In the genomic region with DNA sequence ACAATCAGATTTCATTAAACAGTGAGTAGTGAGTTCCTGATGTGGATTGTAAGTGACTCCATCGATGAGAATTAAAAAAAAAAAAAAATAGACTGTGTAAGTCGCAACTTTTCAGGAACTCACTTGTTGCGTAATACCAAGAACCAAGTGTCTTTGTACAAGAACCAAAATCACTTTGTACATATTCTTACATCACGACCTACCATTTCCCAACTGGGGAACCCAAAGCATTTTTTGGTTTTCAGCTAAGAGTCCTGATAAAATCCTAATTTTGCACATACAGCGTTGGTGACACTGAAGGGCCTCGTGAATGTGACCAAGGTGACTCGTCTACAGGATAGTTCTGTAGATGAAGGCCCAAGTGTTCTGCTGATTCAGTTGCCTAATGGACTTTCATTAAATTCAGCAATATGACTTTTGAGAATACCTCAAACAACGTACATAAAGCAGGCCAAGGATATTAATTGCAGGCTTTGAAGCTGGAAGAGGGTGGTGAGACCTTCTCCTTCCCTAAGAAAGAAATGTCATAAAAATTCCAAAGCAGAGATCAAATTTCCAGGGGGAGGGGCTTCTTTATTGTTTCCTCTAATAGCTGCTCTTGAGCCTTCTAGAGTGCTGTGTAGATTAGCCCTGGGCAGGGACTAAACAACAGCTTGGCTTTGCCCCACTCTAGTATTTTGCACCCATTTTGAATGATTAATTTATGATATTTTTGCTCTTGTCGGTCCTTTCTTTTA, we compare ENCODE assay signal across 8 mouse cellular contexts.
DNase-seq lines count a peak whose midpoint lies in the region; ATAC-seq and TF ChIP-seq lines count a peak whose summit lies in the region.

No protein-coding gene starts in this region.

- H3K4me2 ChIP-seq in intestine, embryonic 14.5 days (ENCODE audit: low read length): no peak overlapping the region
- no peak overlapping the region for H3K4me2 ChIP-seq in intestine, postnatal 0 days (replicated peaks; ENCODE audit: low read depth)
- no peak overlapping the region for H3K4me2 ChIP-seq in neural tube, embryonic 15.5 days
- H3K4me2 ChIP-seq in midbrain, postnatal 0 days (ENCODE audit: low read depth, low read length, poor library complexity, severe bottlenecking): no peak overlapping the region

- no peak overlapping the region for H3K9ac ChIP-seq in intestine, embryonic 14.5 days (ENCODE audit: low read length)
- no peak overlapping the region for H3K9ac ChIP-seq in intestine, postnatal 0 days (ENCODE audit: low read depth, low read length)
- no peak overlapping the region for H3K9ac ChIP-seq in neural tube, embryonic 15.5 days (replicated peaks)
- no peak overlapping the region for H3K9ac ChIP-seq in midbrain, postnatal 0 days (replicated peaks; ENCODE audit: low read length, poor library complexity, severe bottlenecking)

- TF ChIP-seq POLR2A in embryonic fibroblast, embryonic 13.5 days (IDR thresholded peaks at IDR 0.05; ENCODE audit: low read depth, low read length): no peak

- peaks cover 37% of the 10 kb centered on the region for H3K4me1 ChIP-seq in intestine, embryonic 14.5 days (replicated peaks; ENCODE audit: control insufficient read depth, insufficient read depth, low read length)
- 0 out of 2 replicates have a peak, but pooled peaks cover 3% of the 10 kb centered on the region for H3K4me1 ChIP-seq in intestine, postnatal 0 days (replicated peaks; ENCODE audit: control insufficient read depth, insufficient read depth, low read length)
- H3K4me1 ChIP-seq in embryonic fibroblast, embryonic 13.5 days (ENCODE audit: control insufficient read depth, insufficient read depth, low read length): no peaks in the 10 kb centered on the region; the same call in 1 of the 2 replicates
- peaks cover 18% of the 10 kb centered on the region for H3K4me1 ChIP-seq in neural tube, embryonic 15.5 days
- no peaks in the 10 kb centered on the region for H3K4me1 ChIP-seq in midbrain, postnatal 0 days (ENCODE audit: insufficient read depth, low read length)

- no peak for TF ChIP-seq CTCF in intestine, postnatal 0 days (IDR thresholded peaks at IDR 0.05; ENCODE audit: low read depth)
- TF ChIP-seq CTCF in embryonic fibroblast, embryonic 13.5 days (IDR thresholded peaks at IDR 0.05; ENCODE audit: borderline replicate concordance, insufficient read depth, low read length): no peak
- TF ChIP-seq CTCF in midbrain, postnatal 0 days (IDR thresholded peaks at IDR 0.05): no peak

- WGBS in intestine, embryonic 14.5 days: 76% methylated on average over 9 of the region's 9 CpGs
- WGBS in intestine, postnatal 0 days: 69% methylated on average over 9 of the region's 9 CpGs
- 73% methylated on average over 9 of the region's 9 CpGs for WGBS in neural tube, embryonic 15.5 days
- WGBS in midbrain, postnatal 0 days: 87% methylated on average over 9 of the region's 9 CpGs

- peak; percentile 51 for DNase-seq in intestine, embryonic 14.5 days (ENCODE audit: low spot score)
- peak; percentile 36 for DNase-seq in R1 (ENCODE audit: low read depth, low spot score)
- DNase-seq in lung, postnatal 25 days (ENCODE audit: low spot score): peak; percentile 73
- no peak for DNase-seq in urinary bladder, postnatal 10 days (ENCODE audit: low spot score)
- no peak for DNase-seq in midbrain, postnatal 0 days (ENCODE audit: low spot score)

- peak overlapping the region; percentile 33; the same call in 1 of the 2 replicates for H3K27ac ChIP-seq in intestine, embryonic 14.5 days (ENCODE audit: low read depth)
- H3K27ac ChIP-seq in intestine, postnatal 0 days (ENCODE audit: low read depth, low read length): no peak overlapping the region
- H3K27ac ChIP-seq in embryonic fibroblast, embryonic 13.5 days (ENCODE audit: insufficient read depth, low read length): peak overlapping the region; percentile 75
- H3K27ac ChIP-seq in neural tube, embryonic 15.5 days (replicated peaks): no peak overlapping the region
- H3K27ac ChIP-seq in midbrain, postnatal 0 days (ENCODE audit: low read depth, low read length): no peak overlapping the region

- H3K9me3 ChIP-seq in intestine, embryonic 14.5 days (ENCODE audit: control insufficient read depth, low read length): no peaks in the 10 kb centered on the region
- H3K9me3 ChIP-seq in intestine, postnatal 0 days (ENCODE audit: control insufficient read depth): no peaks in the 10 kb centered on the region
- no peaks in the 10 kb centered on the region for H3K9me3 ChIP-seq in neural tube, embryonic 15.5 days (replicated peaks)
- H3K9me3 ChIP-seq in midbrain, postnatal 0 days (ENCODE audit: low read length): no peaks in the 10 kb centered on the region

- H3K27me3 ChIP-seq in intestine, embryonic 14.5 days (replicated peaks; ENCODE audit: control insufficient read depth, insufficient read depth, low read length): no peaks in the 10 kb centered on the region
- no peaks in the 10 kb centered on the region for H3K27me3 ChIP-seq in intestine, postnatal 0 days (replicated peaks; ENCODE audit: control insufficient read depth, insufficient read depth, low read length)
- no peaks in the 10 kb centered on the region for H3K27me3 ChIP-seq in neural tube, embryonic 15.5 days (replicated peaks)
- no peaks in the 10 kb centered on the region for H3K27me3 ChIP-seq in midbrain, postnatal 0 days (ENCODE audit: insufficient read depth, low read length)

- no peak for ATAC-seq in intestine, embryonic 14.5 days (replicated peaks; ENCODE audit: low FRiP score, low TSS enrichment, low read depth)
- ATAC-seq in intestine, postnatal 0 days: no peak
- ATAC-seq in neural tube, embryonic 15.5 days (ENCODE audit: low FRiP score): no peak
- no peak for ATAC-seq in midbrain, postnatal 0 days (ENCODE audit: low FRiP score)

- H3K4me3 ChIP-seq in intestine, embryonic 14.5 days (ENCODE audit: low read depth, low read length): no peak overlapping the region
- H3K4me3 ChIP-seq in intestine, postnatal 0 days (ENCODE audit: low read depth, low read length): no peak overlapping the region
- no peak overlapping the region for H3K4me3 ChIP-seq in embryonic fibroblast, embryonic 13.5 days (ENCODE audit: insufficient read depth, low read length)
- no peak overlapping the region for H3K4me3 ChIP-seq in neural tube, embryonic 15.5 days (replicated peaks)
- H3K4me3 ChIP-seq in midbrain, postnatal 0 days (ENCODE audit: low read depth, low read length): no peak overlapping the region

- H3K36me3 ChIP-seq in intestine, embryonic 14.5 days (ENCODE audit: control insufficient read depth, insufficient read depth, low read length): no peaks in the 10 kb centered on the region
- H3K36me3 ChIP-seq in intestine, postnatal 0 days (ENCODE audit: control insufficient read depth, insufficient read depth): no peaks in the 10 kb centered on the region
- H3K36me3 ChIP-seq in neural tube, embryonic 15.5 days: no peaks in the 10 kb centered on the region
- no peaks in the 10 kb centered on the region for H3K36me3 ChIP-seq in midbrain, postnatal 0 days (ENCODE audit: insufficient read depth, low read length)

Comparison
In these comparisons a context has a peak if more than half of its experiments do, and no peak if none do; other contexts are left out.
1. H3K27ac ChIP-seq: peak in intestine, embryonic 14.5 days (single experiment) and embryonic fibroblast, embryonic 13.5 days (single experiment); none in intestine, postnatal 0 days (single experiment), neural tube, embryonic 15.5 days (single experiment) and midbrain, postnatal 0 days (single experiment).
2. DNase-seq: peak in intestine, embryonic 14.5 days (single experiment), R1 (single experiment) and lung, postnatal 25 days (single experiment); none in urinary bladder, postnatal 10 days (single experiment) and midbrain, postnatal 0 days (single experiment).